Mouse (Mus musculus) E14TG2a.4 (cell line): Measurements from ENCODE around the gene Bri3.

Source experiments
- CTCF ChIP-seq: conservative IDR thresholded peaks from 2 replicates; pipeline ENCODE4 v1.5.1; 2014; ENCODE audit warnings: low read length
- NANOG ChIP-seq: IDR thresholded peaks from 2 replicates; pipeline ENCODE4 v1.6.1; 2014; ENCODE audit warnings: borderline replicate concordance, low read length, mixed read lengths
- POU5F1 ChIP-seq: IDR thresholded peaks from 2 replicates; pipeline ENCODE4 v1.6.1; 2014; ENCODE audit warnings: low read length, borderline replicate concordance

- TF ChIP-seq CTCF, result no peak
- no peak for TF ChIP-seq NANOG
- TF ChIP-seq POU5F1, result no peak
Observed at GRCm38 (mm10) chr5:144215992-144216391, 28.2 kb upstream of the Bri3 start.
